Mouse (Mus musculus) heart, embryonic 13.5 days (tissue): ENCODE data around the gene Zfp719. TPM values are rescaled to one million over a fixed set of nuclear protein-coding genes. Genes with fewer than 3 reads are reported as not detected.

Experiments
- ATAC-seq: fragments of 200-750 bp; cut with Nextera tagmentation; 2 replicates; pipeline ENCODE4 v1.8.0; 2017; ENCODE audit warnings: moderate TSS enrichment; ENCODE audit not compliant: insufficient number of reproducible peaks, low FRiP score, low TSS enrichment; ENCODE audit errors: extremely low read depth
- H3K27ac ChIP-seq: fragments of 300-500 bp; sonication (generic); replicated peaks from 2 replicates; pipeline ENCODE4 v1.5.1; 2015; ENCODE audit warnings: moderate library complexity, mild to moderate bottlenecking, inconsistent platforms
- H3K27me3 ChIP-seq: fragments of 300-500 bp; sonication (generic); replicated peaks from 2 replicates; pipeline ENCODE4 v1.6.1; 2015; ENCODE audit warnings: mild to moderate bottlenecking, inconsistent platforms
- H3K36me3 ChIP-seq: fragments of 300-500 bp; sonication (generic); 2 replicates; pipeline ENCODE4 v1.6.1; 2015; ENCODE audit warnings: mild to moderate bottlenecking, inconsistent platforms
- H3K4me1 ChIP-seq: fragments of 300-500 bp; sonication (generic); 2 replicates; pipeline ENCODE4 v1.6.1; 2015; ENCODE audit warnings: inconsistent platforms
- H3K4me2 ChIP-seq: fragments of 300-500 bp; sonication (generic); 2 replicates; pipeline ENCODE4 v1.6.1; 2015; ENCODE audit warnings: inconsistent platforms, mild to moderate bottlenecking, moderate library complexity
- H3K4me3 ChIP-seq: fragments of 300-500 bp; sonication (generic); 2 replicates; pipeline ENCODE4 v1.5.1; 2015; ENCODE audit warnings: moderate library complexity, mild to moderate bottlenecking, inconsistent platforms
- H3K9ac ChIP-seq: fragments of 300-500 bp; sonication (generic); 2 replicates; pipeline ENCODE4 v1.6.1; 2015; ENCODE audit warnings: inconsistent platforms, mild to moderate bottlenecking, moderate library complexity
- H3K9me3 ChIP-seq: fragments of 300-500 bp; sonication (generic); 2 replicates; pipeline ENCODE4 v1.6.1; 2016; ENCODE audit warnings: inconsistent platforms
- WGBS: fragments of 180-500 bp; shearing (Covaris S2); methylation state at CpG from one replicate; pipeline ENCODE4 v1.1.7; 2015; ENCODE audit warnings: mixed read lengths; 5-methylcytosine and 5-hydroxymethylcytosine counted together
- polyA plus RNA-seq: library from polyadenylated mRNA; unstranded; fragments of >200 nt; fragmentation: Nextera tagmentation; extraction: Ambion mirVana; gene quantifications from 2 replicates; pipeline ENCODE4 v1.2.1, GENCODE M21; 2015

Zfp719 gene
- 7.0 TPM in 2 replicates for polyA plus RNA-seq

DNA sequence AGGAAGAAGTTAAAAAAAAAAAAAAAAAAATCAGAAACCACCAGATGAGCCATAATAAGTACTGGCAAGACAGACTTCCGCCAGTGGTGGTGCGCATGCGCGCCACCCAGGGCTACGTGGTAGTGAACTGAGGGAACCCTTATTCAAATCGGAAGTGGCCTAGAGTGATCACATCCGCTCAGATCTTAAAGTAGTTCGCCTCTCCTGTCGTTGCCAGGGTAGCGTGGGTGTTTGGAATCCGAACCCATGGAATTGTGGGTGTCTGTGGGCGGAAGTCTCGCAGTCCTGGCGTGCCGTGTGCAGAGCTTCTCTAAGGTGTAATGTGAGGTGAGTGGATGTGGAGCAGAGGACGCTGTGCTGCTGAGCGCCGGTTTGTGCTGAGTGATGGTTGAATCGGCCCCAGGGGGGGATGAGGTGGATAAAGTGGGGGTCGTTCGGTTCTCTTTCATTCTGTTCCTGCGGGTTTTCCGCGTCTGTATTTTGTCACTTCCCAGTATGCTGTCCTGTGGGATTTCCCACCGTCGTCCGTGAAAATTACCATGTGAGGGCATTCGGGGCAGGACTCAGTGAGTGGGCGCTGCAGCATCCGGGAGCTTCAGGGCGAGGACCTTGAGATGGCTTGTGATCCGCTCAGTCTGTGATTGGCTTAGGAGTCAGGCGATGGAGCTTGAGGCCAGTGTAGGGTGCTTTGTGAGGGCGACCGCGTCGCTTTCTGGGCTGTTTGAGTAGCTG lies at the start of gene Zfp719:
Gene Zfp719, plus strand, starts transcription at position 171 of the 732 bp plus-strand sequence.
- peak within 1 kb of the TSS; percentile 79 for H3K4me2 ChIP-seq
- H3K4me1 ChIP-seq = peaks cover 17% of the 10 kb centered on the region
- ATAC-seq = peak; percentile 88
- H3K9ac ChIP-seq = peak within 1 kb of the TSS; percentile 82
- H3K27me3 ChIP-seq = no peaks in the 10 kb centered on the region
- WGBS = under 1% methylated on average over 37 of the region's 37 CpGs
- H3K9me3 ChIP-seq = no peaks in the 10 kb centered on the region
- H3K4me3 ChIP-seq = peak within 1 kb of the TSS; percentile 61
- peaks cover 17% of the 10 kb centered on the region for H3K36me3 ChIP-seq
- H3K27ac ChIP-seq = peak within 1 kb of the TSS; percentile 76

DNA sequence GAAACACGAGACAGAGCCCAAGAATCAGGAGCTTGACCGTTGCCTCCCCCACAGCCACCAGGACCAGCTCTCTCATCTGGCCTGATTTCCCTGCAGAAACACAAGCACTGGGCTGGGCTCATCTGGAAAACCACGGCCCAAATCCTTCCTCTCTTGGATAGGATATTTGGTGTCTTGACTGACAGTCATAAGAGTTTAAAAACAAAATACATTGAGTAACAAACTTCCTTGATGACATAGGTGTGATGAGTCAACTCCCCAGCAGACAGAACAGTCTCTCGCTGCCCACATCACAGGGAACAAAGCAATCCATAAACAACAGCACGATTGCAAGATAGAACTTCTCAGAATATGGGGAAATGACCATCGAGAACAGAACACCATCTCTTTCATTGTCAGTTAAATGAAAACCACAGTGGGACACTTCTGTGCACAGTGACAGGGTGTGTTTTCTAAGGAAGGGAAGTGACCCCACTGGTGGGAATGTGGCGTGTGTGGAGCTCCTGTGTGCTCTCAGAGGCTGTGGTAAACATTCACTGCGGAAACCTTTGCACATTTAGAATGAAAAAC lies 49.1 kb upstream of the Zfp719 start:
- WGBS = 63% methylated on average over 8 of the region's 8 CpGs
- no peak for ATAC-seq
- no peak overlapping the region for H3K27ac ChIP-seq
- H3K9me3 ChIP-seq = 0 out of 2 replicates have a peak, but pooled peaks cover 5% of the 10 kb centered on the region
- no peak overlapping the region for H3K4me2 ChIP-seq
- H3K36me3 ChIP-seq = no peaks in the 10 kb centered on the region
- H3K4me1 ChIP-seq = no peaks in the 10 kb centered on the region
- no peak overlapping the region for H3K4me3 ChIP-seq
- no peaks in the 10 kb centered on the region for H3K27me3 ChIP-seq
- no peak overlapping the region for H3K9ac ChIP-seq

DNA sequence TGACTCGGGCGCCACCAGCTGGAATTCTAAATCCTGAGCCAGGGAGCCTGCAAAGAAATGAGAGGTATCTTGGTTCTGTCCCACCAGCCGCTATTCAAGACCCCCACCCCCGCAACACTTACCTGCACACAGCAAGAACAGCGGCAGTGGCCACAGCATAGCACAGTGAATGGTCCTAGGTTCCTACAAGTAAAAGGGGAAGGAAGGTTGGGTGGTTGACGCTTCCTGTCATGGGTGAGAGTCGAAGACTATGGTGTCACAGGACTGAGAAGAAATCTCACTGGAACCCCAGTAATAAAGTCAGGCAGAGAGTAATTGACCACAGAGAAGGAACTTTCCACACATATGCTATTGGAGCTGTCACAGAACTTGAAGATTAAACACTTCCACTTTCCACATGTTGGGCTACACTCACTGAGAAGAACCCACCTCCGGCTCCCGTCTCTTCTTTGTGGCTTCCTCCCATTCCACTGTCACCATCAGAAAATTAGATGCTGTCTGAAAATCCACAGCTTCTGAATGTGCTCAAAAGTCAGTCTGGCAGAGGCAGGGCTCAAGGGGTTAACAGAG lies 46.4 kb upstream of the Zfp719 start:
- 0 out of 2 replicates have a peak, but pooled peaks cover 5% of the 10 kb centered on the region for H3K9me3 ChIP-seq
- no peak overlapping the region for H3K9ac ChIP-seq
- H3K4me1 ChIP-seq = no peaks in the 10 kb centered on the region
- no peaks in the 10 kb centered on the region for H3K36me3 ChIP-seq
- 75% methylated on average over 9 of the region's 9 CpGs for WGBS
- ATAC-seq = no peak
- H3K27ac ChIP-seq = no peak overlapping the region
- H3K27me3 ChIP-seq = no peaks in the 10 kb centered on the region
- H3K4me3 ChIP-seq = no peak overlapping the region
- H3K4me2 ChIP-seq = no peak overlapping the region

- 0 out of 2 replicates have a peak, but pooled peaks cover 5% of the 10 kb centered on the region for H3K9me3 ChIP-seq
- no peaks in the 10 kb centered on the region for H3K36me3 ChIP-seq
- no peak overlapping the region for H3K9ac ChIP-seq
- no peak overlapping the region for H3K27ac ChIP-seq
- no peak overlapping the region for H3K4me3 ChIP-seq
- 52% methylated on average over 4 of the region's 4 CpGs for WGBS
- ATAC-seq = no peak
- no peak overlapping the region for H3K4me2 ChIP-seq
- no peaks in the 10 kb centered on the region for H3K4me1 ChIP-seq
- H3K27me3 ChIP-seq = no peaks in the 10 kb centered on the region
Measured at GRCm38 (mm10) chr7:43538524-43538923, 40.9 kb upstream of the Zfp719 start.

DNA sequence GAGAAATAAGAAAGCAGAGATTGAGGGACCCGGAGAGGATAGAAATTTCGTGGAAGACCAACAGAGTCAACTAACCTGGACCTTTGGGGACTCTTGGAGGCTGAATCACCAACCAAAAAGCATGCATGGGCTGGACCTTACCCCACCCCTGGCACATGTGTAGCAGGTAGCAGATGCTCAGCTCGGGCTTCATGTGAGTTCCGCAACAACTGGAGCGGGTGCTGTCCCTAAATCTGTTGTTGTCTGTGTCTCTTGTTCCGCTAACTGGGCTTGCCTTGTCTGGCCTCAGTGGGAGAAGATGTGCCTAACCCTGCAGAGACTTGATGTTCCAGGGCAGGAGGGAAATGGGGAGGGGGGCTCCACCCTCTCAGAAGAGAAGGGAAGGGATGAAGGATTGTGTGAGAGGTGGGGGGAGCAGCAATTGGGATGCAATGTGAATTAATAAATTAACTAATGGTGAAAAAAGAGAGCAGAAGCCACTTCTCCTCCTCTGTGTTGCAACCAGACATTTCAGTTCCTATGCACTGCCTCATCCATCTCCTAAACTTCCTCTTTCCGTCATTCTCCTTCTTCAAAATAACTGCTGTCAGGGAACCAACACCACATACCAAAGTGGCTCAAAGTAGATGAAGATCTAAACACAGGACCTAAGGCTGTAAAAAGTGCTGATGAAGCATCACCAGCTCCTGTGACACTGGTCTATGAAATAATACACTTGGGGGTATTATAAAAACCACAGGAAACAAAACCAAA lies 35.0 kb upstream of the Zfp719 start, which contains the start of gene Cd33:
Gene Cd33, minus strand, starts transcription at position 204 of the 753 bp plus-strand sequence.
- H3K9ac ChIP-seq = no peak within 1 kb of the TSS
- H3K4me3 ChIP-seq = no peak within 1 kb of the TSS
- no peaks in the 10 kb centered on the region for H3K27me3 ChIP-seq
- H3K4me1 ChIP-seq = no peaks in the 10 kb centered on the region
- H3K9me3 ChIP-seq = no peaks in the 10 kb centered on the region
- 66% methylated on average over 7 of the region's 7 CpGs for WGBS
- H3K27ac ChIP-seq = no peak within 1 kb of the TSS
- ATAC-seq = no peak
- H3K4me2 ChIP-seq = no peak within 1 kb of the TSS
- no peaks in the 10 kb centered on the region for H3K36me3 ChIP-seq

- no peak overlapping the region for H3K9ac ChIP-seq
- no peak overlapping the region for H3K4me2 ChIP-seq
- H3K27me3 ChIP-seq = no peaks in the 10 kb centered on the region
- no peaks in the 10 kb centered on the region for H3K4me1 ChIP-seq
- no peaks in the 10 kb centered on the region for H3K36me3 ChIP-seq
- WGBS = 61% methylated on average over 7 of the region's 7 CpGs
- no peak overlapping the region for H3K4me3 ChIP-seq
- no peaks in the 10 kb centered on the region for H3K9me3 ChIP-seq
- H3K27ac ChIP-seq = no peak overlapping the region
- ATAC-seq = no peak
Measured at GRCm38 (mm10) chr7:43545656-43546545, 33.5 kb upstream of the Zfp719 start.

DNA sequence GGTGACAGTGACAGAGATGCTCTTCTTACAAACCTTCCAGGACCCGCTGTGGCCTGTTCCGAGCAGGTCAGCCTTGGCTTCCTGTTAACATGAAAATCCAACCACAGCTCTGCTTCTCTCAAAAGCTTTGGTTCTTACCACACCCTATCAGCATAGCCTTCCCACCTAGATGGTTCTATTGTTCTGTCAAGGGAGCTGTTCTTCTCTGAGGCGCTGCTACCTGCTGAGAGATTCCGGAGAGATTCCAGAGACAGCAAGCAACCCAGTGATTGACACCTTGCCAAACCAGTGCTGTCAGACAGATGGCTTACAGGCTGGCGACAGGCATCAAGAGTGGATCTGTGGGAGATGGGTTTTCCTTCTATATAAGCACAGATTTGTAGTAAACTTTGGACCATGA lies 31.7 kb upstream of the Zfp719 start:
- Histone ChIP-seq H3K9me3 (no peaks in the 10 kb centered on the region), H3K4me1 (no peaks in the 10 kb centered on the region), H3K36me3 (no peaks in the 10 kb centered on the region), H3K4me3 (no peak overlapping the region), H3K27ac (no peak overlapping the region), H3K4me2 (no peak overlapping the region), H3K9ac (no peak overlapping the region), H3K27me3 (no peaks in the 10 kb centered on the region)
- no peak for ATAC-seq
- WGBS = 24% methylated on average over 5 of the region's 5 CpGs

GRCm38 (mm10) chr7:43548206-43548605 lies 31.2 kb upstream of the Zfp719 start:
- Histone ChIP-seq H3K9ac (no peak overlapping the region), H3K4me1 (no peaks in the 10 kb centered on the region), H3K4me2 (no peak overlapping the region), H3K27ac (no peak overlapping the region), H3K36me3 (no peaks in the 10 kb centered on the region), H3K27me3 (no peaks in the 10 kb centered on the region), H3K4me3 (no peak overlapping the region), H3K9me3 (no peaks in the 10 kb centered on the region)
- WGBS = 70% methylated on average over 4 of the region's 4 CpGs
- no peak for ATAC-seq

DNA sequence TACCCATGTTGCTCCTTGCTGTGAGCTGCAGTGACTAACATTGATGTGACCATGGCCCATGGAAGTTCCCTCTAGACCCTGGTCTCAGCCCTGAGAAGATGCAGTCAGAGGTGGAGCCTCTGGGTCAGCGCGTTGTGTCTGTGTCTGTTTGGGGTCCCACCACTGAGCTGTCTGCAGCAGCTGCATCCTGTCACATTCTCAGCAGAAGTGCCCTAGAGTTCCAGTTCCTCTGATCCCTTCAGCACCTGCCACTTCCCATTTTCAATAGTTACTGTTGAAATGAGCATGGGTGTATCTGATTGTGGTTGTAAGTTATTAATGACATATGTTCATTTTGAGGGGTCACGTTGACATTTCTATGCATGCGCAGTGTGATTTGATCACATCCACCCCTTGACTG lies 26.3 kb upstream of the Zfp719 start:
- H3K9ac ChIP-seq = no peak overlapping the region
- ATAC-seq = no peak
- no peak overlapping the region for H3K4me3 ChIP-seq
- H3K9me3 ChIP-seq = no peaks in the 10 kb centered on the region
- no peaks in the 10 kb centered on the region for H3K27me3 ChIP-seq
- H3K36me3 ChIP-seq = no peaks in the 10 kb centered on the region
- H3K4me2 ChIP-seq = no peak overlapping the region
- H3K27ac ChIP-seq = no peak overlapping the region
- WGBS = 55% methylated on average over 4 of the region's 4 CpGs
- no peaks in the 10 kb centered on the region for H3K4me1 ChIP-seq

- no peak for ATAC-seq
- H3K4me3 ChIP-seq = no peak overlapping the region
- no peak overlapping the region for H3K4me2 ChIP-seq
- H3K9me3 ChIP-seq = no peaks in the 10 kb centered on the region
- no peaks in the 10 kb centered on the region for H3K4me1 ChIP-seq
- 0 out of 2 replicates have a peak overlapping the region, but pooled peaks have one; percentile 15 for H3K27ac ChIP-seq
- 45% methylated on average over 3 of the region's 3 CpGs for WGBS
- H3K27me3 ChIP-seq = no peaks in the 10 kb centered on the region
- H3K9ac ChIP-seq = no peak overlapping the region
- no peaks in the 10 kb centered on the region for H3K36me3 ChIP-seq
Measured at GRCm38 (mm10) chr7:43554550-43554949, 24.9 kb upstream of the Zfp719 start.
